Mouse (Mus musculus) liver, embryonic 12.5 days (tissue): ENCODE data around the gene Uggt1. TPM values are rescaled to one million over a fixed set of nuclear protein-coding genes. Genes with fewer than 3 reads are reported as not detected.

ENCODE experiments used
- ATAC-seq: fragments of 200-750 bp; cut with Nextera tagmentation; 2 replicates; pipeline ENCODE4 v1.8.0; 2017; ENCODE audit warnings: moderate number of reproducible peaks, mild to moderate bottlenecking, moderate library complexity
- H3K27ac ChIP-seq: fragments of 300-500 bp; sonication (generic); 2 replicates; pipeline ENCODE4 v1.5.1; 2016; ENCODE audit warnings: mild to moderate bottlenecking
- H3K27me3 ChIP-seq: fragments of 300-500 bp; sonication (generic); replicated peaks from 2 replicates; pipeline ENCODE4 v1.6.1; 2016; ENCODE audit warnings: mild to moderate bottlenecking, moderate library complexity
- H3K36me3 ChIP-seq: fragments of 300-500 bp; sonication (generic); 2 replicates; pipeline ENCODE4 v1.6.1; 2016; ENCODE audit warnings: mild to moderate bottlenecking, moderate library complexity
- H3K4me1 ChIP-seq: fragments of 300-500 bp; sonication (generic); 2 replicates; pipeline ENCODE4 v1.6.1; 2016
- H3K4me2 ChIP-seq: fragments of 300-500 bp; sonication (generic); 2 replicates; pipeline ENCODE4 v1.6.1; 2016; ENCODE audit warnings: mild to moderate bottlenecking, moderate library complexity
- H3K4me3 ChIP-seq: fragments of 300-500 bp; sonication (generic); 2 replicates; pipeline ENCODE4 v1.5.1; 2016; ENCODE audit warnings: mild to moderate bottlenecking, moderate library complexity
- H3K9ac ChIP-seq: fragments of 300-500 bp; sonication (generic); 2 replicates; pipeline ENCODE4 v1.6.1; 2016; ENCODE audit warnings: mild to moderate bottlenecking, moderate library complexity
- H3K9me3 ChIP-seq: fragments of 300-500 bp; sonication (generic); replicated peaks from 2 replicates; pipeline ENCODE4 v1.6.1; 2016; ENCODE audit warnings: mild to moderate bottlenecking, moderate library complexity
- WGBS: fragments of 180-500 bp; shearing (Covaris S2); methylation state at CpG from one replicate; pipeline ENCODE4 v1.1.7; 2016; ENCODE audit not compliant: insufficient replicate concordance; 5-methylcytosine and 5-hydroxymethylcytosine counted together
- polyA plus RNA-seq: library from polyadenylated mRNA; unstranded; fragments of >200 nt; fragmentation: Nextera tagmentation; extraction: Ambion mirVana; gene quantifications from 2 replicates; pipeline ENCODE4 v1.2.1, GENCODE M21; 2016

Uggt1 gene
- polyA plus RNA-seq, 1 experiment from 2014 or later, result 28.5 TPM

- Histone ChIP-seq H3K9me3 (no peaks in the 10 kb centered on the region), H3K4me3 (no peak overlapping the region), H3K27ac (peak overlapping the region; percentile 49; the same call in 1 of the 2 replicates), H3K27me3 (peaks cover 14% of the 10 kb centered on the region), H3K36me3 (no peaks in the 10 kb centered on the region), H3K4me1 (peaks cover 67% of the 10 kb centered on the region), H3K4me2 (peak overlapping the region; percentile 10), H3K9ac (no peak overlapping the region)
- WGBS, result 42% methylated on average over 3 of the region's 3 CpGs
- no peak for ATAC-seq
These were observed 26.1 kb upstream of the Uggt1 start for GRCm38 (mm10) chr1:36270666-36271065.

- Histone ChIP-seq H3K27me3 (peaks cover 14% of the 10 kb centered on the region), H3K27ac (no peak overlapping the region), H3K4me3 (0 out of 2 replicates have a peak overlapping the region, but pooled peaks have one; percentile 11), H3K4me2 (0 out of 2 replicates have a peak overlapping the region, but pooled peaks have one; percentile 19), H3K9me3 (no peaks in the 10 kb centered on the region), H3K4me1 (peaks cover 67% of the 10 kb centered on the region), H3K9ac (no peak overlapping the region), H3K36me3 (no peaks in the 10 kb centered on the region)
- no peak for ATAC-seq
- 64% methylated on average over 54 of the region's 54 CpGs for WGBS
These were observed 24.7 kb upstream of the Uggt1 start for GRCm38 (mm10) chr1:36269121-36269795.

GRCm38 (mm10) chr1:36267595-36267994, 23.1 kb upstream of the Uggt1 start:
- no peak for ATAC-seq
- Histone ChIP-seq H3K4me1 (peaks cover 56% of the 10 kb centered on the region), H3K4me2 (no peak overlapping the region), H3K9me3 (no peaks in the 10 kb centered on the region), H3K27me3 (peaks cover 14% of the 10 kb centered on the region), H3K4me3 (no peak overlapping the region), H3K9ac (no peak overlapping the region), H3K27ac (no peak overlapping the region), H3K36me3 (no peaks in the 10 kb centered on the region)
- 83% methylated on average over 3 of the region's 3 CpGs for WGBS

- no peak overlapping the region for H3K4me2 ChIP-seq
- peaks cover 9% of the 10 kb centered on the region for H3K27me3 ChIP-seq
- H3K36me3 ChIP-seq, result no peaks in the 10 kb centered on the region
- 59% methylated on average over 6 of the region's 6 CpGs for WGBS
- H3K9ac ChIP-seq, result no peak overlapping the region
- no peak overlapping the region for H3K4me3 ChIP-seq
- H3K9me3 ChIP-seq, result no peaks in the 10 kb centered on the region
- no peak for ATAC-seq
- H3K27ac ChIP-seq, result no peak overlapping the region
- H3K4me1 ChIP-seq, result peaks cover 54% of the 10 kb centered on the region
These were observed 21.8 kb upstream of the Uggt1 start for GRCm38 (mm10) chr1:36266293-36266692.

- Histone ChIP-seq H3K9ac (0 out of 2 replicates have a peak overlapping the region, but pooled peaks have one; percentile 7), H3K4me1 (peaks cover 37% of the 10 kb centered on the region), H3K27me3 (no peaks in the 10 kb centered on the region), H3K9me3 (no peaks in the 10 kb centered on the region), H3K4me3 (peak overlapping the region; percentile 17; the same call in 1 of the 2 replicates), H3K27ac (peak overlapping the region; percentile 73), H3K4me2 (peak overlapping the region; percentile 55), H3K36me3 (no peaks in the 10 kb centered on the region)
- ATAC-seq, result 0 out of 2 replicates have a peak, but pooled peaks have one; percentile 40
- WGBS, result 10% methylated on average over 13 of the region's 13 CpGs
These were observed 19.4 kb upstream of the Uggt1 start for GRCm38 (mm10) chr1:36263833-36264488.

- H3K4me1 ChIP-seq, result peaks cover 37% of the 10 kb centered on the region
- no peaks in the 10 kb centered on the region for H3K27me3 ChIP-seq
- ATAC-seq, result peak; percentile 54
- no peak overlapping the region for H3K27ac ChIP-seq
- no peak overlapping the region for H3K9ac ChIP-seq
- WGBS, result 38% methylated on average over 19 of the region's 19 CpGs
- no peaks in the 10 kb centered on the region for H3K36me3 ChIP-seq
- no peak overlapping the region for H3K4me3 ChIP-seq
- H3K9me3 ChIP-seq, result peaks cover under 1% of the 10 kb centered on the region; the same call in 1 of the 2 replicates
- H3K4me2 ChIP-seq, result no peak overlapping the region
These were observed 17.4 kb upstream of the Uggt1 start for GRCm38 (mm10) chr1:36261708-36262504.

GRCm38 (mm10) chr1:36260418-36260817, 15.9 kb upstream of the Uggt1 start:
- ATAC-seq, result no peak
- Histone ChIP-seq H3K36me3 (no peaks in the 10 kb centered on the region), H3K4me2 (no peak overlapping the region)

GRCm38 (mm10) chr1:36259281-36259680, 14.8 kb upstream of the Uggt1 start:
- ATAC-seq, result no peak
- no peak overlapping the region for H3K4me2 ChIP-seq
- H3K4me3 ChIP-seq, result no peak overlapping the region
- 84% methylated on average over 2 of the region's 2 CpGs for WGBS
- no peak overlapping the region for H3K9ac ChIP-seq
- peaks cover 18% of the 10 kb centered on the region for H3K27me3 ChIP-seq
- H3K4me1 ChIP-seq, result peaks cover 25% of the 10 kb centered on the region
- peaks cover 8% of the 10 kb centered on the region for H3K9me3 ChIP-seq
- no peaks in the 10 kb centered on the region for H3K36me3 ChIP-seq
- H3K27ac ChIP-seq, result no peak overlapping the region

More at GRCm38 (mm10) chr1:36260418-36260817, 15.9 kb upstream of the Uggt1 start:
- WGBS, result 83% methylated on average over 1 of the region's 1 CpGs
- Histone ChIP-seq H3K9ac (no peak overlapping the region), H3K9me3 (peaks cover 8% of the 10 kb centered on the region), H3K4me3 (no peak overlapping the region), H3K27me3 (peaks cover 7% of the 10 kb centered on the region), H3K4me1 (peaks cover 29% of the 10 kb centered on the region), H3K27ac (no peak overlapping the region)

- 25% methylated on average over 2 of the region's 2 CpGs for WGBS
- no peak overlapping the region for H3K27ac ChIP-seq
- ATAC-seq, result no peak
- peaks cover 24% of the 10 kb centered on the region for H3K27me3 ChIP-seq
- H3K36me3 ChIP-seq, result no peaks in the 10 kb centered on the region
- H3K9ac ChIP-seq, result no peak overlapping the region
- no peak overlapping the region for H3K4me2 ChIP-seq
- peaks cover 19% of the 10 kb centered on the region; the same call in 1 of the 2 replicates for H3K4me1 ChIP-seq
- no peak overlapping the region for H3K4me3 ChIP-seq
- peaks cover 8% of the 10 kb centered on the region for H3K9me3 ChIP-seq
These were observed 14.1 kb upstream of the Uggt1 start for GRCm38 (mm10) chr1:36258631-36259030.

- WGBS, result 54% methylated on average over 8 of the region's 8 CpGs
- H3K36me3 ChIP-seq, result no peaks in the 10 kb centered on the region
- no peak overlapping the region for H3K4me2 ChIP-seq
- ATAC-seq, result no peak
- no peak overlapping the region for H3K27ac ChIP-seq
- peaks cover 29% of the 10 kb centered on the region for H3K27me3 ChIP-seq
- H3K9me3 ChIP-seq, result peaks cover 8% of the 10 kb centered on the region
- H3K9ac ChIP-seq, result no peak overlapping the region
- H3K4me1 ChIP-seq, result peaks cover 22% of the 10 kb centered on the region; the same call in 1 of the 2 replicates
- no peak overlapping the region for H3K4me3 ChIP-seq
These were observed 12.8 kb upstream of the Uggt1 start for GRCm38 (mm10) chr1:36257276-36257675.

GRCm38 (mm10) chr1:36255871-36256640, 11.5 kb upstream of the Uggt1 start:
- Histone ChIP-seq H3K9me3 (peaks cover 8% of the 10 kb centered on the region), H3K4me3 (no peak overlapping the region), H3K9ac (no peak overlapping the region), H3K4me2 (no peak overlapping the region), H3K27me3 (peaks cover 29% of the 10 kb centered on the region), H3K27ac (no peak overlapping the region), H3K36me3 (no peaks in the 10 kb centered on the region), H3K4me1 (peaks cover 11% of the 10 kb centered on the region; the same call in 1 of the 2 replicates)
- no peak for ATAC-seq
- 50% methylated on average over 20 of the region's 20 CpGs for WGBS
